Mouse (Mus musculus) lung, adult 18-20 months (tissue): Measurements from ENCODE around the gene Doc2g.
"Not testable (repeated sequence)": the region's sequence is repeated elsewhere in the genome, so short reads cannot be mapped to it uniquely, and the experiment has no call there.

ENCODE experiments used
- DNase-seq, 2 experiments: peaks; one replicate each; pipeline ENCODE4 v3.0.0; 2022; ENCODE audit warnings: mixed read lengths in 2 of 2

Doc2g gene

GRCm38 (mm10) chr19:4018743-4019583 lies 15.8 kb downstream of the Doc2g start:
- DNase-seq, result peak; percentile 85 to 91

GRCm38 (mm10) chr19:4023185-4023584 lies 20.1 kb downstream of the Doc2g start:
- DNase-seq, result no peak

GRCm38 (mm10) chr19:4027576-4027975 lies 24.5 kb downstream of the Doc2g start:
- no peak for DNase-seq

GRCm38 (mm10) chr19:4032668-4033067 lies 29.6 kb downstream of the Doc2g start:
- no peak for DNase-seq

- DNase-seq, result no peak
Measured at GRCm38 (mm10) chr19:4033298-4033697, 30.2 kb downstream of the Doc2g start.

- no peak for DNase-seq
Measured at GRCm38 (mm10) chr19:4033742-4034141, 30.6 kb downstream of the Doc2g start.

- no peak for DNase-seq
Measured at GRCm38 (mm10) chr19:4036327-4037045, 33.4 kb downstream of the Doc2g start.

GRCm38 (mm10) chr19:4037154-4037787 lies 34.2 kb downstream of the Doc2g start:
- DNase-seq, result not testable (repeated sequence)

- DNase-seq, result peak; percentile 92 to 94
Measured at GRCm38 (mm10) chr19:4037788-4038232, 34.7 kb downstream of the Doc2g start, which contains the start of gene Gstp1. Gstp1 (minus strand) TSS chr19:4037985.

GRCm38 (mm10) chr19:4040941-4041340 lies 37.8 kb downstream of the Doc2g start:
- not testable (repeated sequence) for DNase-seq

- DNase-seq, result not testable (repeated sequence)
Measured at GRCm38 (mm10) chr19:4041500-4041899, 38.4 kb downstream of the Doc2g start.

- peak; percentile 67 to 73 for DNase-seq
Measured at GRCm38 (mm10) chr19:4042124-4042523, 39.0 kb downstream of the Doc2g start.

- DNase-seq, result not testable (repeated sequence)
Measured at GRCm38 (mm10) chr19:4044109-4044508, 41.0 kb downstream of the Doc2g start.

GRCm38 (mm10) chr19:4045966-4046865 lies 43.1 kb downstream of the Doc2g start, which contains the start of gene Gstp2:
Gstp2 (minus strand) TSS chr19:4046023.
- peak; percentile 89 to 94 for DNase-seq

GRCm38 (mm10) chr19:4046866-4047254 lies 43.7 kb downstream of the Doc2g start:
- DNase-seq, result peak in 1 of 2 experiments; percentile 41

GRCm38 (mm10) chr19:4047859-4048258 lies 44.7 kb downstream of the Doc2g start:
- peak; percentile 75 to 83 for DNase-seq

GRCm38 (mm10) chr19:4049069-4049468 lies 46.0 kb downstream of the Doc2g start:
- not testable (repeated sequence) for DNase-seq

- no peak for DNase-seq
Measured at GRCm38 (mm10) chr19:4051016-4051415, 47.9 kb downstream of the Doc2g start.

GRCm38 (mm10) chr19:4051741-4052515 lies 48.8 kb downstream of the Doc2g start:
- peak; percentile 45 to 65 for DNase-seq

GRCm38 (mm10) chr19:4052516-4053030 lies 49.5 kb downstream of the Doc2g start:
- DNase-seq, result no peak

GRCm38 (mm10) chr19:4054613-4055012 lies 51.5 kb downstream of the Doc2g start:
- DNase-seq, result no peak
